Mouse (Mus musculus): ENCODE data around the gene Tent2. TPM values are rescaled to one million over a fixed set of nuclear protein-coding genes. Genes with fewer than 3 reads are reported as not detected.

The Tent2 gene
- polyA plus RNA-seq, 3 experiments from 2014 or later: 17.7 to 19.1 (median 18.4) TPM

GRCm38 (mm10) chr13:93141184-93141583 is 51.0 kb downstream of the Tent2 start:
- ATAC-seq: no peak

DNA sequence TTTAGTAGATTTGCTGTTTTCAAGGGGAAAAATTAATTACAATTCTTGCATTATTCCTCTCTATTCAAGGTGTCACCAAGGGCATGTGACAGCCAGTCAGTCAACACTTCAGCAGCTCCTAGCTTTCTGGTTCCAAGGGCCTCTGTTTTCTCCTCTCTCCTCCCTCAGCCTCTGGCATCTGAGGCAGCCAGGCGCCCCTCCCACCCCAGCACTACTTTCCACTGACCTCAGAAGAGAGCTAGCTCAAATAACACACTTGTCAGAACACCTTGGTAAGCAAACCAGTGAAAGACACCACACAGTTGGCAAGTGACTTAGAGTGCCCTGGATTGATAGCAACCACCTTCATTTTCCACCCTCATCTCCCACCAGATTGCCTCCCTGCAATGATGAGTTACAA is 54.1 kb downstream of the Tent2 start:
- no peak for ATAC-seq

DNA sequence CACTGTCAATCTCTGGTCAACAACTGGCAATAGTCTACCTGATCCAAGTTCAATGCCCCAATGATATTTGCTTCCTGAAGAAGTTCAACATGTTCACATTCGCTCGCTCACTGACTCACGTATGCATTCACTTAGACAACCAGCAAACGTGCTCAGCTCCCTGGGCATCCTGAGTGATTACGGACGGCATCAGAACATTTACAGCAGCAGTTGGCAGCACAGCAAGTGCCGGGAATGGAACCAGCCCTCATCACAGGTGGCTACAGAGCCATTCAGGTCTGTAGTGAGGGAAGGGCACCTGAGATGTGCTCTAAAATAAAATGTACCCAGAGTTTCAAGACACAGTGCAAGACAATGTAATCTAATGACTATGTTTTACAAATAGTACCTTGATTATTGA is 55.1 kb downstream of the Tent2 start:
- ATAC-seq: no peak

- no peak for ATAC-seq
Measured at GRCm38 (mm10) chr13:93136251-93136650, 55.9 kb downstream of the Tent2 start.

DNA sequence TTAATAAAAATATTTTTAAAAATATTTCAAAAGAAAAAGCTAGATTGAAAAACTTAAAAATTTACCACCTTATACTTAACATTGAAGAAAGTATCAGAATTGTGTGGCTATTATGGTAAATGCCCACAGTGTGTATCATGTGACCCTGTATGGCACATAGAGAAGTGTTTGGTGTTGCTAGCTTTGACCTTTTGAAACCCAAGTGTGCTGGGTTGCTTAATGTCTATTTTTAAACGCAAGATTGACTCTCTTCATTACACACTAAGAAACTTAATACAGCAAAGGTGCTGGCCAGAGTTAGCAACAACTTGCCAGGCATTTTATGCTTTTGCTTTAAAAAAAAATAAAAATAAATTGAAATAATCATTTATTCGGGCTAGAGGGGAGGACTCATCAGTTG is 56.7 kb downstream of the Tent2 start:
- ATAC-seq: no peak

DNA sequence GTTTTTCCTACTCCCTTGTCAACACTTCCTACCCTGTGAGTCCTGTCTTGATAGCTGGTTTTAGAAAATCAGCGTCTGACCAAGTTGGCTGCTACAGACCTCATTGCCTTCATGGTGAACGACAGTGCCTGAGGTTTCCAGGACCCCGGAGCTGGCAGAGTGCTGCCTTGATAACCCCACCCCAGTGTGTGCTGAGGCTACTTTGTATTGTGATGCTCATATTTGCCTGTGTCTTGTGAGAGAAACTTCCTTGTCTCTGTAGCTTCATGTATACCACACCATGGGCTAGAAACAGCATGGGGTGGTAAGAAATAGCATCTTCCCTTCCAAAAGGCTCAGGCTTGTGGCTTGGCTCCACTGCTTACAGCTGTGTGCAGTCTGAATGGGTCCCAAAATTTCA is 61.5 kb downstream of the Tent2 start:
- no peak for ATAC-seq

DNA sequence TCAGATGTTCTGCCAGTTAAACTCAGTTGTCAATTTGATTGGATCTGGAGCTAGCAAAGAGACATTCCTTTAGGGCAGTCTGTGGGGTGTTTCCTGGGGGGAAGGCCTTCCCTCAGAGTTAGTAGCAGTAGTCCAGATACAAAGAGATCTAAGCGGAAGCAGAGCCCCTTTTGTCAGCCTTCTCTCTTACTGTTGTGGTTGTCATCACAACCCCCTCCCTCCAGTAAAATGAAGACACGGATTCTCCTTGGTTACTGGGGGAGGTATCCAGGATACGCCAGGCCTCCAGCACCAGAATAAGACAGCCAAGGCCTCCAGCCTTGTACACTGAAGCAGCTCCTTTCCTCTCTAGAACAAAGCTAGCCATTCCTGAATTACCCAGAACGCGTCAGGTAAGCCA is 63.2 kb downstream of the Tent2 start:
- no peak for ATAC-seq

DNA sequence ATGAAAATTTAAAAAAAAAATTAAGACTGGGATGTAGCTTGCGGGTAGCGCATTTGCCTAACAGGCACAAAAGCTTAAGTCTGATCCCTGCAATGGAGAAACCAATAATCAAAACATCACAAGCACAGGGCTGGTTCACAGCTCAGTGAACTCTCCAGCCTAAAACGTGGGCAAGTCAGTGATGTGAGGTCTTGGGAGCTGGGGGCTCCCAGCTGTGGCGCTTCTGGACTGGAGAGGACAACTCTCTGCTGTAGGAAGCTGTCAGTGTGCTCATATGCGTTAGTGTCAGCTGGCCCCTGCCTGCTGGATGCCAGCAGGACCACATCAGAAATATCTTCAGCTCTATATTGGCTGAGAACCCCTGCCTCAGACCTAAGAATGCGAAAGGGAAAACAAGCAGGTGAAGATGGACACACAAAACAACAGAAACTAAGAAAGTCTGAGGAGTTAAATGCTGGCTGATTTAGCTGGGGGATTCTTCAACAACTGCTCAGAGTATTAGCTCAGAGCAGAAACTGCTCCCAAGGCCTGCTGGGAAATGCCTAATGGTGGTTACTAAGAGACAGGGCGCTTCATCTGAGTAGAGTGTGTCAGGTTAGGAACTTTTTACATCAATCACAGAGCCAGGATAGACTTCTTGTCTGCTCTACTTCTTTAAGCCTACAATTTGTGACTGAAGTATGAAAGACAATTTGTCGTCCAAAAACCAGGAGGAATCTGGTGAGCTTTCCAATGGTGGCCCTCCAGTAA is 63.9 kb downstream of the Tent2 start:
- ATAC-seq: no peak

DNA sequence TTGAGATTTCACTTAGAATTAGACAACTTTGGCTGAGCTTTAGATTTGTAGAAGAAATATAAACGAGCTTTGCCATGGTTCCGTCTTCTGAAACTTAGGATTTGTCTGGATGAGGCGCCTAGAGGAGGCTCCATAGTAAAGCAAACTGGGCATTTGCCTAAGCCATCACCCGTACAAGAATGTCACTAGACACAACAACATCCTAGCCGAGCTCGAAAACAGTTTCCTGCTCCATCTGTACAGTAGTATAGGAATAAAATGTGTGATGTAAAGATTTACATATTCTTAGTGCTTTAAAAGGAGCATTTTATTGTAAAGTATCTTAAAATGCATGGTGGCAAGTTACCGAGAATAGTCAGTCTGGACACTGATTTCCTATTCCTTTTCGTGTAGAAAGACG is 69.9 kb downstream of the Tent2 start:
- ATAC-seq: no peak

GRCm38 (mm10) chr13:93117241-93117640 is 74.9 kb downstream of the Tent2 start:
- no peak for ATAC-seq

GRCm38 (mm10) chr13:93102340-93103090 is 89.7 kb downstream of the Tent2 start:
- no peak for ATAC-seq

- ATAC-seq: no peak
Measured at GRCm38 (mm10) chr13:93098596-93098995, 93.6 kb downstream of the Tent2 start.

GRCm38 (mm10) chr13:93096643-93097042 is 95.5 kb downstream of the Tent2 start:
- no peak for ATAC-seq

Other genes starting within 250 kb of the Tent2 start
- gene Cmya5, start 47.7 kb downstream of the Tent2 start, polyA plus RNA-seq (2017; shearing (Covaris generic)): under 1 TPM; 0.18 to 0.74 (median 0.63) TPM
- gene Homer1, start 107.2 kb upstream of the Tent2 start, polyA plus RNA-seq (2017; shearing (Covaris generic)): 1 to 10 TPM; 2.4 to 4.5 (median 4.1) TPM

All from inflammation-experienced regulatory T-cells, adult 6 months (primary cell).